Mouse (Mus musculus) heart, adult 2 months (tissue): ENCODE results near the gene Rps27l.

ENCODE experiments used
- CTCF ChIP-seq: fragments of 200-600 bp; IDR thresholded peaks from 2 replicates; pipeline ENCODE4 v1.8.1; 2022; ENCODE audit warnings: antibody characterized with exemption, mild to moderate bottlenecking, moderate library complexity
- EP300 ChIP-seq: fragments of 200-500 bp; IDR thresholded peaks from 2 replicates; pipeline ENCODE4 v1.6.1; 2011; ENCODE audit warnings: low read depth, low read length, control low read depth; ENCODE audit not compliant: insufficient read depth
- POLR2A ChIP-seq: fragments of 200-500 bp; IDR thresholded peaks from 2 replicates; pipeline ENCODE4 v1.6.1; 2011; ENCODE audit warnings: mild to moderate bottlenecking, low read depth, low read length, control low read depth; ENCODE audit not compliant: insufficient read depth

DNA sequence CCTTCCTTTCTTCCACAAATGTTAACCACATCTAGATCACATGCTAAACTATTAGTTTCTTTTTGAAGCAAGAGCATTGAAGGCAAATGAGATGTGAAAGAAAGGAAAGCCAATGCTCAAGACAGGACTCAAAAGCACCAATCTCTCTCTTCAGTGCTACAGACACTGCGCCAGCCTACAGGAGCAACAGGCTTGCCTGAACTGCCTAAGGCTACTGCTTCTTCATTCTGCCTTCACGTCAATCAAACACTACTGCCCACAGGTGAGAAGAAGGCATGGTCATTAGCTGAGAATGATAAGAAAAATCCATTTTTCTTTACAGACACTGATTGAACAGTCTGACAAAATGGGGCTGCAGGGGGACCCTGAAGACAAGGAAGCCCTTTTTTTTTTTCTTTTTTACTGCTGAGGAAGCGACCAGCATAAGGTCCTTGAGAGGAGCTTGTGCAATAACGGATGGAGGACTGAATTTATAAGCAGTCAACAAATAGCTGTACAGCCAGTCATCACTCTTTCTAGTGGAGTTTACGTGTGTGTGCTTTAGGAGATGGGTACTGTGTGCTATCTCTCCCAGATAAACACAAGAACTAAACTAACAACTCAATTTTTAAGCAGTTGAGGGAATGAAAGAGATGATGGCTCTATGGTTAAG is 38.0 kb upstream of the Rps27l start:
- no peak for TF ChIP-seq CTCF
- TF ChIP-seq POLR2A: no peak
- TF ChIP-seq EP300: no peak
